Mouse (Mus musculus) MEL (cell line): ENCODE measurements around the gene Iqschfp.

ENCODE experiments used
- CTCF ChIP-seq, 3 experiments: IDR thresholded peaks in 2 of 3; conservative IDR thresholded peaks in 1 of 3; 2 replicates each; pipeline ENCODE4 v1.5.1; 2011 to 2012; ENCODE audit warnings: low read length in 3 of 3, low read depth in 2 of 3, mild to moderate bottlenecking in 2 of 3, improper control_type of control experiment in 1 of 3, inconsistent platforms in 1 of 3, mixed read lengths in 1 of 3, moderate library complexity in 1 of 3; ENCODE audit not compliant: control insufficient read depth in 1 of 3, insufficient read depth in 1 of 3, poor library complexity in 1 of 3, severe bottlenecking in 1 of 3
- MAX ChIP-seq: IDR thresholded peaks from 2 replicates; pipeline ENCODE4 v1.6.1; 2011; ENCODE audit warnings: low read length, improper control_type of control experiment
- POLR2A ChIP-seq, 2 experiments: IDR thresholded peaks; 2 replicates each; pipeline ENCODE4 v1.6.1; 2011 to 2012; ENCODE audit warnings: low read length in 2 of 2, mild to moderate bottlenecking in 2 of 2, control low read depth in 1 of 2, improper control_type of control experiment in 1 of 2, low read depth in 1 of 2, moderate library complexity in 1 of 2; ENCODE audit not compliant: control insufficient read depth in 1 of 2, insufficient read depth in 1 of 2, poor library complexity in 1 of 2
- RCOR1 ChIP-seq: IDR thresholded peaks from 2 replicates; pipeline ENCODE4 v1.6.1; 2012; ENCODE audit warnings: low read depth, mild to moderate bottlenecking, inconsistent platforms, low read length, improper control_type of control experiment
- TAL1 ChIP-seq: IDR thresholded peaks from 2 replicates; pipeline ENCODE4 v1.6.1; 2012; ENCODE audit warnings: mild to moderate bottlenecking, inconsistent platforms, low read length, moderate library complexity, mixed read lengths
- TBP ChIP-seq: IDR thresholded peaks from 2 replicates; pipeline ENCODE4 v1.8.0; 2011; ENCODE audit warnings: low read depth, low read length, improper control_type of control experiment

DNA sequence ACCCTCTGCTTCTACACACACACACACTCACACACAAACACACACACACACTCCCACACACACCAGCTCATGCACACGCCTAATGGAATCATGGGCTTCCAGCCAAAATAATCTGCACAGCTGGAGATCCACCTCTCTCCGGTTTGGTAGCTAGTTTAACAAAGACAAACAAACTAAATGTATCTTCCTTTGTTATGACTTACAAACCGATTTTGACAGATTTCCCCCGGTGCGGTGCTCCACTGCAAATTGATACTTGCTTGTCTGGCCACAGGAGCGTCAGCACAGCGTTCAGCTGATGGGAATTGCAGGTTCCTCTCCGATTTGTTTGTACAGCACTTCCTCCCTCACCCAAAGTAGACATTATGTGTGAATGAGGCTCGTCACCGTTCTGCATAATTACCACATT is 483.1 kb downstream of the Iqschfp start:
- TF ChIP-seq TBP (no peak), MAX (no peak), POLR2A (IDR thresholded peaks at IDR 0.05; ENCODE audit: control insufficient read depth in 1 of 2, insufficient read depth in 1 of 2, low read depth in 1 of 2, low read length in 2 of 2, poor library complexity in 1 of 2) (no peak), CTCF (IDR thresholded peaks at IDR 0.05 in 2 of 3, conservative IDR thresholded peaks at IDR 0.05 in 1 of 3; ENCODE audit: control insufficient read depth in 1 of 3, insufficient read depth in 1 of 3, low read depth in 2 of 3, low read length in 3 of 3, poor library complexity in 1 of 3, severe bottlenecking in 1 of 3) (no peak), TAL1 (no peak), RCOR1 (no peak)
